Mouse (Mus musculus): ENCODE measurements at regions not wholly inside any gene's neighbourhood (a gene's known extent, or its start where the extent isn't known, plus 50 kb on each side); places are given as distances from the start of the nearest gene placed in this dataset.
"Not testable (repeated sequence)": the region's sequence is repeated elsewhere in the genome, so short reads cannot be mapped to it uniquely, and the experiment has no call there.

- ATAC-seq (ENCODE audit: insufficient number of reproducible peaks, low FRiP score, low TSS enrichment): no peak
Observed at GRCm38 (mm10) chr17:15248417-15248791, 128.3 kb downstream of the Dll1 start.

- ATAC-seq (ENCODE audit: insufficient number of reproducible peaks, low FRiP score, low TSS enrichment): peak; percentile 65; the same call in 1 of the 2 replicates
Observed at GRCm38 (mm10) chr17:15247546-15248416, 128.9 kb downstream of the Dll1 start.

GRCm38 (mm10) chr17:15242976-15243635, 133.6 kb downstream of the Dll1 start:
- ATAC-seq (ENCODE audit: insufficient number of reproducible peaks, low FRiP score, low TSS enrichment): no peak

- ATAC-seq (ENCODE audit: insufficient number of reproducible peaks, low FRiP score, low TSS enrichment): no peak
Observed at GRCm38 (mm10) chr17:15242356-15242755, 134.3 kb downstream of the Dll1 start.

- no peak for ATAC-seq (ENCODE audit: insufficient number of reproducible peaks, low FRiP score, low TSS enrichment)
Observed at GRCm38 (mm10) chr17:15241491-15241890, 135.2 kb downstream of the Dll1 start.

GRCm38 (mm10) chr17:15240641-15241040, 136.0 kb downstream of the Dll1 start:
- ATAC-seq (ENCODE audit: insufficient number of reproducible peaks, low FRiP score, low TSS enrichment): not testable (repeated sequence)

- no peak for ATAC-seq (ENCODE audit: insufficient number of reproducible peaks, low FRiP score, low TSS enrichment)
Observed at GRCm38 (mm10) chr17:15240011-15240410, 136.7 kb downstream of the Dll1 start.

GRCm38 (mm10) chr17:15235041-15235440, 141.6 kb downstream of the Dll1 start:
- ATAC-seq (ENCODE audit: insufficient number of reproducible peaks, low FRiP score, low TSS enrichment): no peak

- no peak for ATAC-seq (ENCODE audit: insufficient number of reproducible peaks, low FRiP score, low TSS enrichment)
Observed at GRCm38 (mm10) chr17:15231175-15231574, 145.5 kb downstream of the Dll1 start.

GRCm38 (mm10) chr17:15229159-15229558, 147.5 kb downstream of the Dll1 start:
- ATAC-seq (ENCODE audit: insufficient number of reproducible peaks, low FRiP score, low TSS enrichment): no peak

GRCm38 (mm10) chr17:15228077-15228476, 148.6 kb downstream of the Dll1 start:
- ATAC-seq (ENCODE audit: insufficient number of reproducible peaks, low FRiP score, low TSS enrichment): no peak

- ATAC-seq (ENCODE audit: insufficient number of reproducible peaks, low FRiP score, low TSS enrichment): no peak
Observed at GRCm38 (mm10) chr17:15223826-15224225, 152.8 kb downstream of the Dll1 start.

- no peak for ATAC-seq (ENCODE audit: insufficient number of reproducible peaks, low FRiP score, low TSS enrichment)
Observed at GRCm38 (mm10) chr17:15222923-15223322, 153.7 kb downstream of the Dll1 start.

GRCm38 (mm10) chr17:15214157-15214685, 162.5 kb downstream of the Dll1 start:
- no peak for ATAC-seq (ENCODE audit: insufficient number of reproducible peaks, low FRiP score, low TSS enrichment)

GRCm38 (mm10) chr17:15208808-15209173, 167.5 kb upstream of the Gm3448 start:
- no peak for ATAC-seq (ENCODE audit: insufficient number of reproducible peaks, low FRiP score, low TSS enrichment)

GRCm38 (mm10) chr17:15208030-15208807, 166.9 kb upstream of the Gm3448 start:
- no peak for ATAC-seq (ENCODE audit: insufficient number of reproducible peaks, low FRiP score, low TSS enrichment)

GRCm38 (mm10) chr17:15207182-15208029, 166.1 kb upstream of the Gm3448 start:
- ATAC-seq (ENCODE audit: insufficient number of reproducible peaks, low FRiP score, low TSS enrichment): peak; percentile 53; the same call in 1 of the 2 replicates

- no peak for ATAC-seq (ENCODE audit: insufficient number of reproducible peaks, low FRiP score, low TSS enrichment)
Observed at GRCm38 (mm10) chr17:15205799-15206198, 164.5 kb upstream of the Gm3448 start.

GRCm38 (mm10) chr17:15204524-15204923, 163.2 kb upstream of the Gm3448 start:
- no peak for ATAC-seq (ENCODE audit: insufficient number of reproducible peaks, low FRiP score, low TSS enrichment)

GRCm38 (mm10) chr17:15199235-15199634, 157.9 kb upstream of the Gm3448 start:
- no peak for ATAC-seq (ENCODE audit: insufficient number of reproducible peaks, low FRiP score, low TSS enrichment)
